Mouse (Mus musculus): ENCODE results near the gene Slc50a1. TPM values are rescaled to one million over a fixed set of nuclear protein-coding genes. Genes with fewer than 3 reads are reported as not detected.

Slc50a1 gene
- polyA plus RNA-seq, 1 experiment from 2014 or later = 59.9 TPM

DNA sequence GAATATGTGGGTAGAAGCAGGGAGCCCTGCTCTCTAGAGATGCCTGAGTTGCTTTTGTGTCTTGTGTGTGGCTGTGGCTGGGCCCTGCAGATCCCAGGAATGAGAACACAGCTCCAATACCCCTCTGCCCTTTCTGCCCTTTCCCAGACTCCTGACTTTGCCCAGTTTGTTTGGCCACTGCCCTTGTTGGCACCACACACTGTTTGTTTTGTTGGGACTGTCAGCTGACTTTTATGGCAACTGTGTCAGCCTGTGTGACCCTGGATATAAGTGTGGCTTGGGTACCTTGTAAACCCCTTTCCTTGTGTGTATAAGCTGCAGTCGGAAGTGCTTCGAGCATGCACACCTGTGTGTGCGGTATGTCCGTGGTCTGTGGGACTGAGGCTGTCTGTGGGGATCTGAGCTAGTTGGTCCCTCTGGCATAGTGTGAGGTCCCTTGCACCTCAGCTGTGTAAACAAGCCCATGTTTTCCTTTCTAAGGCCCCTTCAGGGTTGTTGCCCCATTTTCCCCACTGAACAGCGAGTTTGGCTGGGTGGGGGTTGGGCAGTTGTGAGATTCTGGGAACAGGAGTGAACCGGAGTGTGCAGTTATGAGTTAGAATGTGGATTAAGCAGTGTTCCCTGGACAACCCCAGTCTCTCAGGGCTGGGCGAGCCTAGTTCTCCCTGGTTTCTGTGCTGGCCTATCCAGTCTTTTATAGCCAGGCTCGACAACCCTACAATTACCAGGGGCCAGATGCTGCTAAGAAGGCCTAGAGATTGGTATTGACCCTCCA lies 35.4 kb upstream of the Slc50a1 start:
- Histone ChIP-seq H3K4me3 (replicated peaks) (no peak overlapping the region), H3K4me2 (no peak overlapping the region), H3K27me3 (no peaks in the 10 kb centered on the region), H3K36me3 (no peaks in the 10 kb centered on the region), H3K4me1 (peaks cover 12% of the 10 kb centered on the region), H3K9ac (no peak overlapping the region), H3K9me3 (replicated peaks) (no peaks in the 10 kb centered on the region), H3K27ac (peak overlapping the region; percentile 41; the same call in 1 of the 2 replicates)
- 37% methylated on average over 8 of the region's 8 CpGs for WGBS
- no peak for ATAC-seq (replicated peaks; ENCODE audit: low FRiP score)

DNA sequence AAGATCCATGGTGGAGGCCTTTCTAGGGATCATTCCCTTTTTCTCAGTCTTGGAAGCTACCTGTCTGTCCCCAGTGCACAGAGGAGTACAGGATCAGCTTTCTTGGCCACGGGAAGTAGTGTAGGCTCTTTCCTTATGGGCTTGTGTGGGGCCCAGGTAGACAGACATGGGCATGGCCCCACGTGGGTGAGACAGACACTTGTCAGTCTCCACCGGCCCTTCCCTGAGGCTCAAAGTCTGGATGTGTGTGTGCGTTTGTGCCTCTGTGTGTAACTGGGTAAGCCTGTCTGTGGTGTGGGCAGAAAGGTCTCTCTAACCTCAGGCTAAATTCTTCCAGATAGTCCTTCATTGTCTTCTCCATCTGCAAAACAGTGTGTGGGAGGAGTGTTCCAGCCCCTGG lies 34.7 kb upstream of the Slc50a1 start:
- WGBS = 54% methylated on average over 4 of the region's 4 CpGs
- Histone ChIP-seq H3K36me3 (no peaks in the 10 kb centered on the region), H3K27ac (peak overlapping the region; percentile 41; the same call in 1 of the 2 replicates)

DNA sequence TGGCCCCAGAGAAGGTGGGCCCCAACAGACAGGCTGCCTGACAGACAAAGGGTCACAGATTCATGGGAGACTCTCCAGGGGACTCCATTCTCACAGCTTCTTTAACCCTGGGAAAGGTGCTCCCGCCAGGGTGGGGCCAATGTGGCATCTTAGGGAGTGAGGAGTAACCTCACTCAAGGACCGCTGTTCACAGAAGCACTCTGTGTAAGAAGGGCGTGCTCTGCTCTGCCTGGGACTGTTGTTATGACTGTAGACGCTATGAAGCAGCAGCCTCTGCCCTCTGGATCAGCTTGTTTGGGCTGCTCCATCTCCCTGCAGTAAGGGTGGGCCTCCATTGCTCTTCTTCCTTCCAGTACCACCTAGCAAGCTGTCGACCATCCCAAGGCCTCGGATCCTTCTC lies 34.1 kb upstream of the Slc50a1 start:
- Histone ChIP-seq H3K36me3 (no peaks in the 10 kb centered on the region), H3K9ac (no peak overlapping the region), H3K4me1 (peaks cover 21% of the 10 kb centered on the region), H3K27me3 (no peaks in the 10 kb centered on the region), H3K9me3 (replicated peaks) (no peaks in the 10 kb centered on the region), H3K4me2 (no peak overlapping the region), H3K27ac (no peak overlapping the region), H3K4me3 (replicated peaks) (no peak overlapping the region)
- WGBS = 70% methylated on average over 6 of the region's 6 CpGs
- ATAC-seq (replicated peaks; ENCODE audit: low FRiP score) = no peak

More for the DNA sequence above, 34.7 kb upstream of the Slc50a1 start:
- Histone ChIP-seq H3K27me3 (no peaks in the 10 kb centered on the region), H3K4me2 (no peak overlapping the region), H3K4me1 (peaks cover 15% of the 10 kb centered on the region), H3K4me3 (replicated peaks) (no peak overlapping the region), H3K9ac (no peak overlapping the region), H3K9me3 (replicated peaks) (no peaks in the 10 kb centered on the region)
- ATAC-seq (replicated peaks; ENCODE audit: low FRiP score) = no peak

DNA sequence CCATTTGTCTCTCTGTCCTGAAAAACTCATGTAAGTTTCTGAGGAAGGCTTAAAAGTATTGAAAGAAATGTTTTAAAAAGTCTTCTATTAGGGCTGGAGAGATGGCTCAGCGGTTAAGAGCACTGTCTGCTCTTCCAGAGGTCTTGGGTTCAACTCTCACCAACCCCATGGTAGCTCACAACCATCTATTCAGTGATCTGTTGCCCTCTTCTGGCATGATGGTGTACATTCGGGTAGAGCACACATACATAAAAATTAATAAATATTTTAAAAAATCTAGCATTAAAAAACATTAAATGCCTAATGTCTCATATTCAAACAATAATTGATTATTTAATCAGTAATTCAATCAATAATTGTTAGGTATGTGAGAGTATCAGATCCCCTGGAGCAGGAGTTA lies 30.1 kb upstream of the Slc50a1 start:
- Histone ChIP-seq H3K9ac (no peak overlapping the region), H3K4me2 (no peak overlapping the region), H3K4me3 (replicated peaks) (no peak overlapping the region), H3K4me1 (peaks cover 19% of the 10 kb centered on the region), H3K36me3 (no peaks in the 10 kb centered on the region), H3K27ac (no peak overlapping the region), H3K27me3 (no peaks in the 10 kb centered on the region), H3K9me3 (replicated peaks) (no peaks in the 10 kb centered on the region)
- WGBS = 71% methylated on average over 2 of the region's 2 CpGs
- no peak for ATAC-seq (replicated peaks; ENCODE audit: low FRiP score)

DNA sequence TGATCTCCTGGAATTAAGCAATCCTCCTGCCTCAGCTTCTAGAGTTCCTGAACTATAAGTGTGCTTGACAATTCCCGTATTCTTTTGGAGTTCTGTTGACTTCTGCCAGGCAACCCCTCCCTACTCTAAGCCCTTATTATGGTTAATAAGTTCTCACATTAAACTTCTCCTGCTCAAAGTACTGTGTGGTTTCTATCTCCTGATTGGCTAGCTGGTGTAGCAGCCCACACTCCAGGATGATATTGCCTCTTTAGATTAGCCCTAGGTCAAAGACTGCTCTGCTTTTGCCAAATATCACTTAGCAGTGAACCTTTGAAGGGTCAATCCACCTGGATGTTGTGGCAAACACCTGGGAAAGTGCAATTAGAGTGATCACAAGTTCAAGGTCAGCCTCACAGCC lies 29.7 kb upstream of the Slc50a1 start:
- H3K4me2 ChIP-seq = peak overlapping the region; percentile 61
- WGBS = 54% methylated on average over 1 of the region's 1 CpGs
- H3K9me3 ChIP-seq (replicated peaks) = no peaks in the 10 kb centered on the region
- H3K4me1 ChIP-seq = peaks cover 17% of the 10 kb centered on the region
- H3K27ac ChIP-seq = 0 out of 2 replicates have a peak overlapping the region, but pooled peaks have one; percentile 41
- no peaks in the 10 kb centered on the region for H3K36me3 ChIP-seq
- no peaks in the 10 kb centered on the region for H3K27me3 ChIP-seq
- 0 out of 2 replicates have a peak, but pooled peaks have one; percentile 27 for ATAC-seq (replicated peaks; ENCODE audit: low FRiP score)
- H3K9ac ChIP-seq = peak overlapping the region; percentile 21; the same call in 1 of the 2 replicates
- H3K4me3 ChIP-seq (replicated peaks) = peak overlapping the region; percentile 27

DNA sequence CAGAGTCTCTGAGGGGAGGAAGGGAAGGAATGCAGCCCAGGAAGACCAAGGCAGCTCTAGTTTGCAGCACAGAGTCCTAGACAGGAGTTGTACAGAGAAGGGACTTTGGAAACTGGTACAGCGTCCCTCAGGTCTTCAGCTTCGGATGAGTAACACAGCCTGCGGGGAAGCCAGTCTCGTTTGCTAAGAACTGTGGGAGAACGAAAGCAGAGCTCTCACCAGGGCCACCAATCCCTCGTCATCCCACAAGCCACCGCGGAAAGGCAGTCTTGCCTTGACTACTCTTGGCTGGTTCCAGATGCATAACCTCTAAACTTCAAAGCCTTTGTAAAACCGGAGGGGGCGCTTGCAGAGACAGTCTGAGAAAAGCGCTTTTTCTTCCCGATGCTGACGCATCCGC lies 29.1 kb upstream of the Slc50a1 start:
- Histone ChIP-seq H3K4me1 (peaks cover 17% of the 10 kb centered on the region), H3K36me3 (no peaks in the 10 kb centered on the region), H3K4me2 (peak overlapping the region; percentile 61), H3K9me3 (replicated peaks) (no peaks in the 10 kb centered on the region), H3K4me3 (replicated peaks) (peak overlapping the region; percentile 27), H3K9ac (peak overlapping the region; percentile 21; the same call in 1 of the 2 replicates), H3K27ac (peak overlapping the region; percentile 41; the same call in 1 of the 2 replicates), H3K27me3 (no peaks in the 10 kb centered on the region)
- peak; percentile 71 for ATAC-seq (replicated peaks; ENCODE audit: low FRiP score)
- WGBS = under 1% methylated on average over 14 of the region's 14 CpGs

DNA sequence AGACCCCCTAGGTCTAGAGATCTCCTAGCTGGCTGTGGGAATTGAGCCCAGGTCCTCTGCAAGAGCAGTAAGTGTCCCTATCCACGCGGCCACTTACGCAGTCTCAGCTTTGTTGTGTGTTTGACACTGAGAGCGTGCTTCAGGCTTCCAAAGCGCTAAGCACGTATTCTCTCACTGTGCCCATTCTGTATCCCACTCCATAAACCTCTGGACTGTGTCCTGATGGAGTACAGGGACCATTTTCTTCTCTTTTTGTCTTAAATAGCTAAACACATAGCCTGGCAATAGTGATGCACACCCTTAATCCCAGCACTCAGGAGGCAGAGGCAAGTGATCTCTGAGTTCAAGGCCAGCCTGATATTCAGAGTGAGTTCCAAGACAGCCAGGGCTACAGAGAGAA lies 28.5 kb upstream of the Slc50a1 start:
- H3K9me3 ChIP-seq (replicated peaks) = no peaks in the 10 kb centered on the region
- no peaks in the 10 kb centered on the region for H3K36me3 ChIP-seq
- H3K9ac ChIP-seq = no peak overlapping the region
- no peaks in the 10 kb centered on the region for H3K27me3 ChIP-seq
- 84% methylated on average over 6 of the region's 6 CpGs for WGBS
- H3K4me3 ChIP-seq (replicated peaks) = no peak overlapping the region
- H3K27ac ChIP-seq = no peak overlapping the region
- peaks cover 17% of the 10 kb centered on the region for H3K4me1 ChIP-seq
- H3K4me2 ChIP-seq = 0 out of 2 replicates have a peak overlapping the region, but pooled peaks have one; percentile 61
- ATAC-seq (replicated peaks; ENCODE audit: low FRiP score) = no peak

DNA sequence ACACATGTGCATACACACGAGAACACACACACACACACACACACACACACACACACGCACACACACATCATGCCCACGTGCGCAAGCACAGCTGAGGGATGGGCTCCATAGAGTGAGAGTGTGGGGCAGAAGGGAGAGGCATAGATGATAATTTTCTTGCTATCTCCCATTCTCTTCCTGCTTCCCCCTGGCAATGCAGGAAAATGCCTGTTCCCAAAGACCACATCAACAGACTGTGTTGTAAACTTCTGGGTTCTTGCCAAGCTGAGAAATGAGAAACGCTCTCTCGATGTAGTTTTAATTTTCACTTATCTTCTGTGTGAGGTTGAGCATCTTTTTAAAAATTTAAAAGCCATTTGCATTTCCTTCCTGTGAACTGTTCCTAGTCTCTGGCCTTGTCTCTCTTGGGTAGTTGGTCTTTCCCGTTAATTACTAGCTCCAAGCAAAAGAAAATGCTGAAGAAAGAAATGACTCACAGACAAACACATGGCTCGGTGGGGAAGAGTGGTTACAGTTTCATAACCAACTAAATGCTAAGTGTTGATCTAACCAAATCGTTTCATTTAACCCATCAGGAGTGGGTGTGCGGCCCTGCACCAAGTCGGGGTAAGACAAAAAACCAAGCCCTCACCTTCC lies 26.5 kb upstream of the Slc50a1 start:
- Histone ChIP-seq H3K27me3 (no peaks in the 10 kb centered on the region), H3K4me2 (no peak overlapping the region), H3K9ac (no peak overlapping the region), H3K4me1 (peaks cover 21% of the 10 kb centered on the region), H3K36me3 (no peaks in the 10 kb centered on the region), H3K27ac (no peak overlapping the region), H3K9me3 (replicated peaks) (no peaks in the 10 kb centered on the region), H3K4me3 (replicated peaks) (no peak overlapping the region)
- WGBS = 83% methylated on average over 11 of the region's 11 CpGs
- ATAC-seq (replicated peaks; ENCODE audit: low FRiP score) = no peak

DNA sequence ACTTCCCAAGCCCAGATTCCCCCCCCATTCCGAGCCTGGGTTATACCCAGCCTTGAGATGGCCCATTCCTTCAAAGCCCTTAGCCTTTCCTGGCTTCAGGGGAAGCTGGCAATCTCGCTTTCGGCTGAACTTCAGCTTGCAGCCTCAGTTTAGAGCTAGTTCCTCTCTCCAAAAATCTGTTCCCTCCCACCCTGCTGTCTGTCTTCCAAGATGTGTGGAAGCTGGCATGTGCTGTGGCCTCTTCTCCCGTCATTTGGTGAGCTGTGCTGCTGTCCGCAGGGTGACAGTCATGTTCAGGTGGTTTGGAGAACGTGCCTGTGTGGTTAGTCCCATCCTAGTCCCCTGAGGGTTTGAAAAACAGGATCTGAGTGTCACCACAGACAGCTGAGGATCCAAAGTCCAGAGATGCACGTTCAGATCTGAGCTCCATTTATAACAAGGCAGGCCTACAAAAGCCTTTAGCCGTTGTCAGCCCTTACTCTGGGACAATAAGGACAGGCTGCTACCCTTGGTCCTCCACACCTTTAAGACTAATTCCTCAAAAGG lies 25.4 kb upstream of the Slc50a1 start:
- 77% methylated on average over 8 of the region's 8 CpGs for WGBS
- H3K4me1 ChIP-seq = peaks cover 31% of the 10 kb centered on the region
- no peaks in the 10 kb centered on the region for H3K9me3 ChIP-seq (replicated peaks)
- no peaks in the 10 kb centered on the region for H3K27me3 ChIP-seq
- no peak for ATAC-seq (replicated peaks; ENCODE audit: low FRiP score)
- H3K27ac ChIP-seq = no peak overlapping the region
- no peak overlapping the region for H3K4me2 ChIP-seq
- no peaks in the 10 kb centered on the region for H3K36me3 ChIP-seq
- H3K9ac ChIP-seq = no peak overlapping the region
- no peak overlapping the region for H3K4me3 ChIP-seq (replicated peaks)

DNA sequence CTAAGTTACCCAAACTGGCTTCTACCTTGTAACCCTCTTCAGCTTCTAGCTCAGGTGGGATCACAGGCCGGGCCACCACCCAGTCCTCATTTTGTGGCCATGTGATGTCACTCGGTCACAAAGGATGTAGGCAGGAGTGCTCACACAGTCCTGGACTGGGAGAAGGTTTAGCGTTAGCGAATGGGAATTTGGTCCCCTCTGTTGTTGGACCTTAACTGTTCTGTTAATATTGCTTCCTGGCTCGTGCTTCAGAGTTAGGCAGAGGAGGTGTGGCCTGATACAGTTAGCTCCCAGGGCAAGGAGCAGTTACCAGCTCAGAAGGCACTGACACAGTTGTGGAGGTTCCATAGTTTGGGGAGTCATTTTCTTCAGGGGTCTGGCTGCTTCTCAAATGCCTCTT lies 23.8 kb upstream of the Slc50a1 start:
- no peak overlapping the region for H3K27ac ChIP-seq
- no peaks in the 10 kb centered on the region for H3K36me3 ChIP-seq
- no peaks in the 10 kb centered on the region for H3K27me3 ChIP-seq
- ATAC-seq (replicated peaks; ENCODE audit: low FRiP score) = no peak
- no peak overlapping the region for H3K4me3 ChIP-seq (replicated peaks)
- H3K9me3 ChIP-seq (replicated peaks) = no peaks in the 10 kb centered on the region
- H3K4me2 ChIP-seq = no peak overlapping the region
- no peak overlapping the region for H3K9ac ChIP-seq
- WGBS = 72% methylated on average over 5 of the region's 5 CpGs
- peaks cover 20% of the 10 kb centered on the region; the same call in 1 of the 2 replicates for H3K4me1 ChIP-seq

DNA sequence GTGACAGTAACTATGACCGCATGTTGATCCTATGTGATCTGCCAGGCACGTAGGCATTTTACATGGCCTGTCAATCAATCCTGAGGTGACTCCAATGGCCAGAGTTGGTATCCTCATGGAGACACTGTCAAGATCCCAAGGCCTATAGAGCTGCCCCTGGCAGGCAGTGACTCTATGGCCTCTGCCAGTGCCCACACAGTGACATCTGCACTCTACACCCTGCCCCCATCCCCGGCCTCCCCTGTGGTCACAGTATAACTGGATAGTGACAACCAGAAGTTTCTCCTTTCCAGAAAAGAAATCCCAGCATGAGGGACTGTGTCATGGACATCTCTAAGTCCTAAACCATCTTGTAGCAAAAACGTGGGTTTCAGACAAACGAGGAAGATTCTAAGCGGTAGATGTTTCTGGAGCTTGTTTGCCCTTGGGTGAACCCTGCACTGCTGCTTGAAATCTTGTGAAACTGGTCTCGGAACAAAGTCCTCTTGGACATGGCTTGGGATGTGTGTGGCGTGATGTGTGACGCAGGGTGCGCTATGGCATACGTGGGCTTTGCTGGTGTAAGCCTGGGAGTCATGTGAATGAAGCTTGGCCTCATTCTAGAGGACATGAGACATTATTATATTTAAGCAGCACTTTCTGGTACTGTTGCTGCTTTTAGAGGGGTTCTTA lies 23.0 kb upstream of the Slc50a1 start:
- H3K27me3 ChIP-seq = no peaks in the 10 kb centered on the region
- WGBS = 89% methylated on average over 11 of the region's 11 CpGs
- H3K4me2 ChIP-seq = no peak overlapping the region
- peaks cover 23% of the 10 kb centered on the region for H3K4me1 ChIP-seq
- no peak for ATAC-seq (replicated peaks; ENCODE audit: low FRiP score)
- H3K27ac ChIP-seq = no peak overlapping the region
- H3K36me3 ChIP-seq = no peaks in the 10 kb centered on the region
- no peak overlapping the region for H3K4me3 ChIP-seq (replicated peaks)
- no peak overlapping the region for H3K9ac ChIP-seq
- no peaks in the 10 kb centered on the region for H3K9me3 ChIP-seq (replicated peaks)

DNA sequence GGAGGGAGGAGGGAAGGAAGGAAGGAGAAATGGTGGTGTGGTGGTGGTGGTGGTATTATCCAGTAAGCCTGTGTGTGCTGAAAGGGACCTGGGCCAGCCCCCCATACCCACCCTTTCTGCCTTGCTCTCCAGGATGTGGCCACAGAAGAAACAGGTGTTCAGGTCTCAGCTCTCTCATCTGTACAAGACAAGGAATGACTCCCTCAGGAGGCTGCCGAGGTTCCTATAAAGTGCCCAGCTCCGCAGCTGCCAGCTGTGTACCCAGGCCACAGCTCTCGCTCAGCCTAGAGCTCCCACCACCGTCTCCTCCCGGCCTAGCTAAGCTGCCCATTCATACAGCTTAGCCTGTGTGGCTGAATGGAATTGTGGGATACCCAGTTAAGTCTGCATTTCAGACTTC lies 21.9 kb upstream of the Slc50a1 start:
- Histone ChIP-seq H3K9ac (no peak overlapping the region), H3K27me3 (no peaks in the 10 kb centered on the region), H3K4me3 (replicated peaks) (no peak overlapping the region), H3K36me3 (no peaks in the 10 kb centered on the region), H3K4me2 (no peak overlapping the region), H3K9me3 (replicated peaks) (no peaks in the 10 kb centered on the region), H3K4me1 (peaks cover 31% of the 10 kb centered on the region), H3K27ac (no peak overlapping the region)
- no peak for ATAC-seq (replicated peaks; ENCODE audit: low FRiP score)
- 66% methylated on average over 5 of the region's 5 CpGs for WGBS

Data from kidney, embryonic 15.5 days (tissue).